Mouse (Mus musculus): ENCODE measurements around the gene Iqschfp.

Iqschfp gene

DNA sequence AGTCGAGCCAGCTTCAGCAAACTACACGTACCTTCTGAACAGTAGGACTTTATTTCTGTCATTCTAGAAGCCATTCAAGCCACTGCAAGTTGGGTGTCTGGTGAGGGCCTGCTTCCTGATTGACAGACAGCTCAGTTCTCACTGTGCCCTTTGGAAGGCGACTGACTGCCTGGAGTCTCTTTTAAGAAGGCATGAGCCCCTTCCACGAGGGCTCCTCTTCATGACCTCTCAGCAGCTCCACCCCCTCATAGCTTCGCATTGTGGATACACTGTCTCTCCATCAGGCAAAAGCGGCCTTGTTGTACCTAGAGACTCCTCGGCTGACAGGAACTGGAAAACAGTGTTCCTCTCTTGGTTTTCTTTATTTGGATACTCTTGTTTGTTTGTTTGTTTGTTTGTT, 676.7 kb downstream of the Iqschfp start:
- no peak for DNase-seq (ENCODE audit: low read depth, low spot score)

DNA sequence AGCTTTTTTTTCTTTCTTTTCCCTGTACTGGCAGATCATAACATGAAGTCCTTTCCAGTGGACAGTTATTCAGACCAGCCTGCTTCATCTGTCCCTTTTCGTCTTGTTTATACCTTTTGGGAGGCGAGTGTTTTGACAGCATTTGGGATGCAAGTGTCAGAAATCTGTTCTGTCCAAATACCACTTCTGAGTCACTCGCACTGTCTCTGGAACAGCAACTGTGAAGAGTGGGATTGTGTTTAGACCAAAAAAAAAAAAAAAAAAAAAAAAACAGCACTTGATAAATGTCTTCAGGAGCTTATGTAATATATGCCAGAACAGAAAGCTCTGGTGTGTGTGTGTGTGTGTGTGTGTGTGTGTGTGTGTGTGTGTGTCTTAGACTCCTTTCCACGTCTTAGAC, 678.3 kb downstream of the Iqschfp start:
- no peak for DNase-seq (ENCODE audit: low read depth, low spot score)

DNA sequence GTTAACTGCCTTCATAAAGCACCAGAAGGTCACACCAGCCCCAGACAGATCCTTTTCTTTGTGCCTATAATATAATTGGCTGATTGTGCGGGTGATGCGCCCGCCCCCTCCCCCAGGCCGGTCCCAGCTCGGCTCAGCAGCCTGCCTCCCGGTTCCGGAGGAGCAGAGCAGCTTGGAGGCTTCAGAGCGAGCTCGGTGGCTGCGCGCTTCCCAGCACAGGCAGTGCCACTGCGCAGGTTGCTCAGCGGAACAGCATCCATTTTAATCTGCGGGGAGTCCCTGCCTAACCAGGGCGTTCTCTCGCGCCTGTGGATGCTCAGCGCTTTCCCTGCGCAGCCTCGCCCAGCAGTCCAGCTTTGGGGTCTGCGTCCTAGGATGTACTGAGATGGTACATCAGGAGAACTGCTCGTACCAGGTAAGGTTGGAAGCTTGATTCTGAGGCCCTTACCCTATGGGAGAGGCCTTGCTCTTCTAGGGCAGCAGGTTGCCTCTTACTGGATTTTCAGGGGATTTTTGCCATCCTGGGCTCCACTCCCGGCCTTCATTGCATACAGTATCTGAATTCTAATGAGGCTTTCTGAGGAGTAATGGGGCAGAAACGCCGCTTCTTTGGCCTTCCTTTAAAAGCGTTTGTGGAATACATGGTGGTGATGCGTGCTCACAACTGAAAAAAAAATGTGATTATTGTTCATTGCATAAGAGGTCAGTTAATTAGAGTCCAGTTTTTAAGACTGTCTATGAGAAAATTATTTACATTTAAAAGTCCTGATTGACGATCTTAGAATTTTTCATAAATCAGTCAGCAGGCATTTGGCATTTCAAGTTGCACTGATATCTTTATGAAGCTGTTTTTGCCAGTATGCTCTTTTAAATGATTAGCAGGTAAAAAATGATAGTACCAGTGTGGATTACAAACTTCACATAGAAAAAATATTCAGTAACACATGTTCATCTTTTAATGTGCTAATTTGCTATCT, 680.5 kb downstream of the Iqschfp start:
- DNase-seq (ENCODE audit: low read depth, low spot score): no peak

DNA sequence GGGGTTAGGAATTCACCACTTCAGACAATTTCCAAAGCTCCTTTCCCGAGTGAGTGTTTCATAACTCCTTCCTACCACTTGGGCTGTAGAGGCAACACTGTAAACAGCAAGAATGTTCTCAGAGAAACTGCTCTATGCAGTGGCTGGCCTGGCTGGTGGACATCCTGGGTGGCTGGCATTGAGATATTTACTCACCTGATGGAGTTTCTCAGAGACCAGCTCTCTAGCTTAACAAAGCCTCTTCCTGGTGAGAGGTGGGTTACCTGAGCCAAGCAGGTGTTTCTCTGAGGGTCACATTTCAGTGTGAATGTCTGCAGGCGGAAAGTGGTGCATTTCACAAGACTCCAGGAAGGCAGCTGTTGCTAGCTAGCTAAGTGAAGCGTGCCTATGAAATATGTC, 681.2 kb downstream of the Iqschfp start:
- DNase-seq (ENCODE audit: low read depth, low spot score): no peak

DNA sequence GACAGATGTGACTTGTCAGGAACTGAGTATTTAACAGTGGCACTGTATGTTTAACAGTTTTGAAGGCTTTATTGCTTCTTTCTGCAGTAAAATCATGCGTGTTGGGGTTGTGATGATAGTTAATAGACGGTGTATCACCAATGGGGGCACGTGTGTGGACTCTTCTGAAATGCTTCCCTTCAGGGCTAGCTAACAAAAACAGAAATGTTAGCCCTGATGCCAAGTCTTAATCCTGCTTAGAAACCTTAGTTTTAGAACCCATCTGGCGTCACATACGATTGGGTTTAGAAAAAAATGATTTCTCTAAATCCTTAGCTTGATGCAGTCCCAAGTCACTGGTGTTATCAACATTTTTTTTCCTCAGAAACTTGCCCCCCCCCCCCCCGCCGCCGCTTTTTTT, 682.1 kb downstream of the Iqschfp start:
- DNase-seq (ENCODE audit: low read depth, low spot score): no peak

DNA sequence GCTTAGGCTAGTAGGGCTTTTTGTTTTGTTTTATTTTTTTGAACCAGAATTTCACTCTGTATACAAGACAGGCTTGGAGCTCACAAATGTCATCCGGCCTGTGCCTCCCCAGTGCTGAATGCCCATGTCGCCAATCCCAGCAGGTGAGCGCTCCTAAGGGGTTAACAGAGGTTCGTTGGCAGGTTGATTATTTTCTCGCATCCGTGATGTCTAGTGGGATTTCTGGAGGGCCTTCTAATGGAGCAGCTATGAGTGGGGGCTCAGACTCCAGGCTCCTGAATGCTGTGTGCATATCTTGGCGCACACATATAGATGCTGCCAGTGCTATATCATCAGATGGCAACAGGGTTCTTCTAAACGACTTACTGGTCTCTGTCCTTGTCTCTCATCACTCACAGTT, 682.5 kb downstream of the Iqschfp start:
- DNase-seq (ENCODE audit: low read depth, low spot score): no peak

DNA sequence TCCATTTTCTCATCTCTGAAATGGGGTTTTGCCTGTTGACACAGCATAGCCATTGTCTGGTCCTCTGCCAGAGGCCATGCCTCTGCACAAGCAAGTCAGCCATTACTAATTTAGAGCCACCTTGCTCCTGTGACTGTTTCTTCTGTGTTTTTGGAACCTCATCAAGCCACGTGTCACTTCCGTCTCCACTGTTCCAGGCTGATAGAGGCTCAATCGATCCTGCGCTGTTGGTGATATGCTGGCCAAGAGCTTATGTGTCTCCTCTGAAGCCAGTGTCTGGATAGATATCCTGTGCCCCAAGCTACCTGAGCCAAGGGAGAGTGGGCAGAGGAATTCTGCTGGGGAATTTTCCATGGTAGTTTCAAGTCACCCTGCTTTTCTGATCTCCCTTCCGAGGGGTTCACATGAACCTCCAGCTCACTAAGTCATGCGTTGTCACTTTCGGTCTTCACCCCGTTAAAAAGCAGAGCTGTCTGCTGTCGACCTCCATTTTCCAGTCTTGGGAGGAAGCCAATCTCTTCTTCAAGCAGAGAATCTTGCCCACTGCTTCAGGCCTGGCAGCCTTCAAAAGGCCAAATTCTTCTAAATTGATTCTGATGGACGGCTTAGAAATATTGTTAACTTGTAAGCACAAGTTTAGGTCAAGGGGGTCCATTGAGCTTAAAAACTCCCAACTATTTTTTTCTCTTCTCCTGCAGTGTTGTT, 683.8 kb downstream of the Iqschfp start:
- DNase-seq (ENCODE audit: low read depth, low spot score): no peak

DNA sequence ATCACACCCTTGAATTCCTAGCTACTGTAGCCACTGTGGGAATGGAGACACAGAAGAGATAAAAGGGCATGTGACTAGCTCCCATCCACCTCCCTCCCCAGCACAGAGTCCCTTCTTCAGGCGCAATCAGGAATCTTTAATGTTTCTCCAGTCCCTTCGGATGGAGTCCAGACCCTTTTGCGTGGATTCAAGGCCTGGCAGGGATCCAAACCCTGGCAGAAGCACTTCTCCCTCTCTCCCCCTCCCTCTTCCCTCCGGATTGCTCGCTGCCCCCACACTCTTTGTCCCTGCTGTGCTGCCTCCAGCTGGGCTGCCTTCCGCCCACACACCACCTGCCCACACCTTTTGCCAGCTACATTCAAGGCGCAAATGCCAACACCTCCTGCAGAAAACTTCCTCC, 684.4 kb downstream of the Iqschfp start:
- DNase-seq (ENCODE audit: low read depth, low spot score): no peak

DNA sequence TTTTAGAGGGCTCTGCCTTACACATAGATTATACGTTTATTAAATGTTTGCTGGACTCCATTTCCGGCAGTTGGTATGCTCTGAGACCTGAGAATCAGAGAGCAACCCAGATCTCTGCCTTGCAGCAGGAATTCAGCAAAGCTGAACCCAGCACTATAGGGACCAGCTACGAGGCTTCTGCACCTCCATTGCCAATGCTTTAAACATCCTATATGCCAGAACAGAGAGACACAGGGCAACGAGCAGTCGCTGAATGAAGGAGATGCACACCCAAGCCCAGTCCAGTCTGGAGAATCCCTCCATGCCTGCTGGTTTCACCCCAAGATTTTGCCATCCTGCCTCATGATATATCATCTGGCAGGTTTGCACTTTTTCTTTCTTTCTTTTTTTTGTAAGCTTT, 684.9 kb downstream of the Iqschfp start:
- no peak for DNase-seq (ENCODE audit: low read depth, low spot score)

DNA sequence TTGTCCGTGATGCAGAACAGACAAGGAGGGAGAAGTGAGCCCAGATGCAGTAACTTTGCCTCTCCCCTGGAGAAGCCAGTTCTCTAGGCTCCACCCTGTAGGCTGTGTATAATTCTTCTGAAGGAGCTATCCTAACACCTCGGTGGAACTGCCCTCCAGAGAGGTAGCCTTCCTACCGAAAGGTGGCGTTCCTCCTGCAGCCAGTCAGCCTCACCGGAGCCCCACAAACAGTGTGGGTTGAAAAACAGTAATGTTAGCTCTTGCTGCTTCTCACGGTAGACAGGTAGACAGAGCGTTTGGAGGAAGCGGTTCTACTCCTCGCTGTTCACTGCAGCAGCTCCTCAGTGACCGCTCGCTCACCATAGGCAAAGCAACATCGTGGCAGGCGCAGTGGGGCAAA, 689.6 kb downstream of the Iqschfp start:
- DNase-seq (ENCODE audit: low read depth, low spot score): no peak

DNA sequence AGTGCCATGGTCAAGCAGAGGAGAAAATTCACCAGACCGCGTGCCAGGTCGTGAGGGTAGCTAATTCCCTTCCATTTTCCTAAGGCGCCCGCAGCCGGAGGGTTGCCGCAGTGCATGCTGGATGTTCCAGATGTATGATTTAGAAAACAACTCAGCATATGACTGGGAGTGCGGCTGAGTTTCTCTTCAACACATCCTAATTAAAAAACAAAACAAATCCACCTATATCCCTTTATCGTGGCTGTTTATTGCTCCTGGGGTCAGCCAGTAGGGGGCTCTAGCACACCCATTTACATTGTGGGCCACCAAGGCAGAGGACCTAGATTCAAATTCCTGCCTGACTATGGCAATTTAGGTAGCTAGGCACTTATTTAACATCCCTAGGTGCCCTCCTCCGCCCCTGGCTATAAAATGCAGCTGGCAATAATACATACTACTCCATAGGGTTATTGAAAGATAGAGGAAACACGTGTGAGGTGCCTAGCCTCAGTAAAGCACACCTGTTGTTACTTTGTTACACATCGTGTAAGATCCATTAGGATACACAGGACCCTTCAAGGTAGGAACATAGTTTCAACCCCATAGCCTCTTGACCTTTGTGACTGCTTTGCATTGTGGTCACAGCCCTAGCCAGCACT, 690.2 kb downstream of the Iqschfp start:
- no peak for DNase-seq (ENCODE audit: low read depth, low spot score)

DNA sequence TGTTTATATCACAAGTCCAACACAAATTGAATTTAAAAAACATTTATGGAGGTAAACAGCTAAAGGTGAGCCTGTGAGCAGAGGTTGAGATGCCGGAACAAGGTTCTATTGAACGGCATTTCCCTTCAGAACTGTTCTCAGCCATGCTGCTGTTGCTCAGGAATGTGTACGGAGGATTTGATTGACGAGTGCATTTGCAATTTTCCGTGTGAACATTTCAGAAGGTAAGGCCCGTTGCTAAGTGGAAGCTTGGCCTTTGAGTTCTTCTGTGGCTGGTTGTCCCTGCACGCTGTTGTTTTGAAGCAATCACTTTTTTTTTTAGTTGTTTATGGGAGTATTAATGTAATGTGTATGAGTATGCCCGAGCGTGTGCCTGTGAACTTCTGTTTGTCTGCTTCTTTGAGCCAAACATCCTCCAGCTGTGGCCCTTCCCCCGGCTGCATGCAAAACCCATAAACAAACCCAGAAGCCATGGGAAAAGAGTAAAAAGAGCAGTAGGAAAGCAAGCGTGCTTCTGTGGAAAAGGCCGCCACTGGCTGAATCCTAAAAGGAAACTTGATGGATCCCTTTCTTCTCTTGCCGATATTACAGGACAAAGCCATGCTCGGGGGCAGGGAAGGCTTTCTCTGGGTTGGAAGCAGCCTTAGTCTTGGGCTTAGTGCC, 691.1 kb downstream of the Iqschfp start:
- no peak for DNase-seq (ENCODE audit: low read depth, low spot score)

DNA sequence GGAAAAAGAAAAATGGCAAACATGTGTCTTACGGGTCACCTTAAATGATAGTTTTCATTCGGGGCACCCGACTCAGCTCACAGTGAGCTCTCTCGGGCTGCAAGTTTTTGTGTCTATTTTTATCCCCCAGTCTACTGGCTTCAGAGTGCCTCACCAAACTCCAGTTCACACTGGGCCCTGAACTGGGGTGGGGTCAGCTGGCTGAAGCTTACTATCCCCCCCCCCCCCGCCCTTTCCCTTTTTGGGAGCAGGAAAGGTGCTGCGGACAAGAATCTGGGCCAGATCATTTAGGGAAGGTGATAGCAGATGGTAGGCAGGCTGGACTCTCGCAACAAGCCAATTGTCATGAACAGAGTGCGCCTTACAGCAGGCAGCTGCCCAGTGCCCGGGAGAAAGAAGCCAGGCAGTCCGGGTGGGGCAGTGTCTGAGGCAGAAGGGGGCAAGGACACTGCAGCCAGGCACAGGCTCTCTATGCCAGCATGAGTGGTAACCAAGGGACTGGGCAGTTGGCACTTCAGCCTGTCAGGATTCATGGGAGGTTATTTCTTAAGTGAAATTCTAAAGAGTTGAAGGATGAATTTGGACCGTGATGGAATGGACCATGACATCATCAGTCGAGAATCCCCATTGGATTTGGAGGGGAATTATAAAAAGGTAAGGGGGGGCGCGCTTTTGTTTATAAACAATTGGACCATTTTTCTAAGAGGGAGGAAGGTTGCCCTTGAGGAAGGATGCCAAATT, 691.9 kb downstream of the Iqschfp start:
- DNase-seq (ENCODE audit: low read depth, low spot score): peak; percentile 83

DNA sequence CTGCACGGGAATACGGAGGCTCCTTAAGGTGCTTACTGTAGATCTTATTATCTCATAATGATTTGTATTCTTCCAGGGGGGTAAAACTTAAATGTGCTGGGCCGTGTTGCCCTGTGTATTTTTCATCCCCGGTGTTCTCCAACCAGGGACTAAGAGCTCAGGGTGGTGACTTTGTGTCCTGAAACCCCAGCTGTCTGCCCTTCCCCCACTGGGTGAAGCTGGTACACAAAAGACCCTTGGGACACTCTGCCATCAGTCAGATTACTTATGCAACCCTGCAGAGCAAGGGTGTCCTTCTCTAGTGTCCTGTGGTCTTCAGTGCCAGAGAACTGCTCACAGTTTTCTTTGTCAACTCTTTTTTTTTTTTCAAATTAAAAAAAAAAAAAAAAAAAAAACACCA, 693.2 kb downstream of the Iqschfp start:
- DNase-seq (ENCODE audit: low read depth, low spot score): peak; percentile 75

DNA sequence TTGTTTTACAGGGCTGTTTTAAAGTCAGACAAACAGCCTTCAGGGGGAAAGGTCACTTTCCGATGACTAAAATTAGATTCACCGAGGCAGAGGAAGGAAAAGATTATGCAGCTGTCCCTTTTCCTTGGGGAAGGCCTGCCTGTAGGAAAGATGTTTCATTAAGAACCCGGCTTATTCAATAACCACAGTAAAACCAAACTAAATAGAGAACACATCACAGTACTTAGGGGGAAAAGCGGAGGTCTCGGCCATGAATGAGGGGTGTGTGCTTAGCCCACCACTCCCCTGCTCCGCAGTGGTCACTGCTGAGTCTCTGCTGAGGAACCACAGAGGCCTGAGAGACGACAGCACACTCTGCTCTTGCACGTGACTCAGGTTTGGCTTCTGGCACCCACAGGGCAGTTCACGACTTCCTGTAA, 694.6 kb downstream of the Iqschfp start:
- DNase-seq (ENCODE audit: low read depth, low spot score): no peak

DNA sequence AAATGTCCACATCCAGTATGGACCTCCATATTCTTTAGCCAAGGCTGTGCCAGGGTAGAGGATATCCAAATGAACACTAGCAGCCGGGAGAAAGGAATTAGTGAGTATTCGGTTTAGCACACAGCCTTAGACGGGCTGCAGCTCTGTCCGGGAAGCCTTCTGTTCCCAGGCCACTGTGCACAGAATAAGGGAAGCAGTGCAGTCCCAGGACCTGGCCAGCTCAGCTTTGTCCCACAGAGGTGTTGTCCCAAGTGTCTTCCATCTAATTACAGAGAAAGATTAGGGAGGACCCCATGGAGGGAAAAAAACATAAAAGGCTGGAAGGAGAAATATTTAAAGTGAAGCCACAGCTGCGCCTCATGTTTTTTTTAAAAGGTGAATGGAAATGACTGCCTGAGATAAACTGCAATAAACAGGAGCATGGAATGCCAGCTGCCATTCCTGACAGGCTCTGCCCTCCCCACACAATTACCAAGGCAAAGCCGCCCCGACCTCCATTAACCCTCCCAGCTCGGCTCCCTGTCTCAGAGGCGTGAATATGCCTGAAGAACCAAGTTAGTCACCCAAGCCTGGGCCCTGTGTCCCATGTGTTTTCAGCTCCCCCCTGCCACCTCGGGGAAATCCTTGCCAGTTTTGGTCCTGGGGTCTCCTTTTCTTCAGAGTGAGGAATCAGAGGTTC, 695.7 kb downstream of the Iqschfp start:
- DNase-seq (ENCODE audit: low read depth, low spot score): no peak

DNA sequence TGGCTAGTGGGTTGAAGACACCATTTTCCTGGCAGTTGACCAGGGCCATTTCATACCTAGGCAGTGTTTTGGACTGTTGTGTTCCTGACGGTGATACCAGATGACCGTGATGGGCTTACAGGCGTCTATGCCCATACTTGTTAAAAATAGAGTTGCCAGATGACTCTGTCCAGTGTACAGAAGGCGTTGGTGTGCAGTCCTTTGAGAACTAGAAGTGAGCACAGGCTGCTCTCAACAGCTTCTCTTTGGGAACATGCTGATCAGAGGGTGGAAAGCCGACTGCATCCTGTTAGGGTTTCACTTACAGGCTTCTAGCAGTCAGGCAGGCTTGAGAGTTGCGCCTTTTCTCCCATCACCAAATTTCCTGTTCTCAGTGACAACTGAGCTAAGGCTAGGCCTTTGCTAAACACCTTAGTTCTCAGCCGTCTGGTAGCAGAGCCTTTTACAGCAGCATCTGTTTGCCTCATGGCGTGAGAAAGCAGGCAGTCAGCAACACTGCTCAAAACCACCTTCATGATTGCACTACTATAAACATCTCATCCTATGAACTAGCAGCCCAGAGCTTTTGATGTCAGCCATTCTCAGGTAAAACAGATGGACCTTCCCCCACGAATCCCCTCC, 697.3 kb downstream of the Iqschfp start:
- DNase-seq (ENCODE audit: low read depth, low spot score): peak; percentile 79

DNA sequence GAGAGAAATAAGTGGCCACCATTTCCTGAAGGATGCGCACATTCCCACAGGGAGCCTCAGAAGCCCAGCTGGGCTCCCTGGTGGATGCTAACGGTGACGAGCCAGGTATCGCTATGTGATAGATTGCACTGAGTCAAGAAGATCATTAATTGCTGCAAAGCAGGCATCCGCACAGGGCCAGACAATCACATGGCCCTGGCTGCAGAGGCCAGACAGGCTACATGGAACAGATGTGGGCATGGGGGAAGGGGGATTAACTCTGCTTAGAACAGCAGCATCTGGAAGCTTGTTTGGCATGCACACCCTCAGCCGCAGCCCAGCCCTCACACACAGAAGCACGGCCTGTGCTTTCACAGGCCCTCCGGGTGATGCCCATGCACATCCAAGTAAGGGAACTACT, 698.4 kb downstream of the Iqschfp start:
- DNase-seq (ENCODE audit: low read depth, low spot score): no peak

DNA sequence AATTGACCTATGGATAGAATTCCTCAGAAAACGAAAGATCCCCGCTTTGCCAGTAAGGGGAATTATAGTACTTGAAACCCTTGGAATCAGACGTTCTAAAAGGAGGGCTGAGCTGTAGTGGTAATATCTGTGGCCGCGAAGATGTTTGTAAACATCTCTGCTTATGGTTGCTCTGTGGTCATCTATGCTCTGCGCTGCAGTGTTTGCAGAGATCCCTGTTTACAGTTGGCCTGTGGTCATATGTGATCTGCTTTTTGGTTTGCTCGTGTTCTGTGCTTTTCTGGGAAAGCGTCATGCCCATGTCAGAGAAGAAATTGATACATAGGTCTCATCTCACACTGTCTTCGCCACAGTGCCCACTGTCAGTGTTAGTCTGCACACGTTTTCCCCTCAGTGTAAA, 700.5 kb downstream of the Iqschfp start:
- no peak for DNase-seq (ENCODE audit: low read depth, low spot score)
